Mouse (Mus musculus) splenic B cell, adult 2 months (primary cell): ENCODE measurements around the gene Spata13.
A peak's percentile ranks its signal among the peaks of the same experiment; 100 is the strongest.

Source experiments
- DNase-seq: peaks from one replicate; pipeline ENCODE4 v3.0.0-alpha.2; 2011; ENCODE audit warnings: low read depth, low spot score
- H3K27me3 ChIP-seq: 2 replicates; pipeline ENCODE4 v1.6.1; 2012; ENCODE audit warnings: mild to moderate bottlenecking, low read length, moderate library complexity, mixed read lengths; ENCODE audit not compliant: control insufficient read depth, poor library complexity, insufficient read depth, severe bottlenecking
- H3K36me3 ChIP-seq: 2 replicates; pipeline ENCODE4 v1.6.1; 2012; ENCODE audit warnings: mild to moderate bottlenecking, low read length, moderate library complexity, mixed read lengths; ENCODE audit not compliant: control insufficient read depth, poor library complexity, insufficient read depth, severe bottlenecking

Spata13 gene

GRCm38 (mm10) chr14:60770594-60770993 lies 136.8 kb downstream of the Spata13 start:
- H3K27me3 ChIP-seq = no peaks in the 10 kb centered on the region

GRCm38 (mm10) chr14:60771057-60771456 lies 137.3 kb downstream of the Spata13 start:
- no peaks in the 10 kb centered on the region for H3K27me3 ChIP-seq
- DNase-seq = peak; percentile 81
- no peaks in the 10 kb centered on the region for H3K36me3 ChIP-seq

More at GRCm38 (mm10) chr14:60770594-60770993, 136.8 kb downstream of the Spata13 start:
- DNase-seq = no peak
- H3K36me3 ChIP-seq = no peaks in the 10 kb centered on the region

DNA sequence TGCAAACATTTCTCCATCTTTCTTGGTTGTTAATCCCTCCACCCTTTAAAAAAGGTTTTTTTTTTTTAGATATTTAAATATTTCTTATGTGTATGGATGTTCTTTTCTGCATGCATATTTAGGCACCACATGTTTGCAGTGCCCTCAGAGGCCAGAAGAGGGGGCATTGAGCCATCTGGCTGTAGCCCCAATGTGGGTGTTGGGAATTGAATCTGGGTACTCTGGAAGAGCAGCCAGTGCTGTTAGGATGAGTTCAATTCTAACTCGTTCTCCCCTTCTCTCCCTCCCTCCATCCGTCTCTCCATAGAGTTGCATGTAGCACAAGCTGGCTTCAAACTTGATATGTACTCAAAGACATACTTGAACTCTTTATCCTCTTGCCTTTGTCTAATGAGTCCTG lies 139.7 kb downstream of the Spata13 start:
- H3K27me3 ChIP-seq = no peaks in the 10 kb centered on the region
- H3K36me3 ChIP-seq = no peaks in the 10 kb centered on the region
- peak; percentile 24 for DNase-seq

DNA sequence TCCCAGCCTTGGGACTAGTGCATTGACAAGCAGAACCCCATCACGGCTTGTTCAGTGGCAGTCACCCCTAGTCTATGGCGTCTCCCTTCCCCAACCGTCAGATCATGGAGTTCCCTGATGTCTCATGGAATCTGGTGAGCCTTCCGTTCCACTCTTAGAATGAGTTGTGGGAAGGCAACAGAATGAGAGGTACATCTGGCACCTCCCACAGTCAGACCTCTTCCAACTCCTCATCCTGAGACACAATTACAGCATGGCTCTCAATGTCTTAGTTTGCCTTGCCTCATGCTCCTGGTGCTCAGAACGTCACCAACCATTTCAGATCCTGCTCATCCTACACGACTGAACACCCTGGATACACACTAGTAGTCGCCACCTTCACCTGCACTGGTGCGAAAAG lies 142.7 kb downstream of the Spata13 start:
- no peaks in the 10 kb centered on the region for H3K27me3 ChIP-seq
- DNase-seq = no peak
- no peaks in the 10 kb centered on the region for H3K36me3 ChIP-seq

GRCm38 (mm10) chr14:60777485-60777919 lies 143.7 kb downstream of the Spata13 start:
- DNase-seq = no peak
- no peaks in the 10 kb centered on the region for H3K36me3 ChIP-seq

DNA sequence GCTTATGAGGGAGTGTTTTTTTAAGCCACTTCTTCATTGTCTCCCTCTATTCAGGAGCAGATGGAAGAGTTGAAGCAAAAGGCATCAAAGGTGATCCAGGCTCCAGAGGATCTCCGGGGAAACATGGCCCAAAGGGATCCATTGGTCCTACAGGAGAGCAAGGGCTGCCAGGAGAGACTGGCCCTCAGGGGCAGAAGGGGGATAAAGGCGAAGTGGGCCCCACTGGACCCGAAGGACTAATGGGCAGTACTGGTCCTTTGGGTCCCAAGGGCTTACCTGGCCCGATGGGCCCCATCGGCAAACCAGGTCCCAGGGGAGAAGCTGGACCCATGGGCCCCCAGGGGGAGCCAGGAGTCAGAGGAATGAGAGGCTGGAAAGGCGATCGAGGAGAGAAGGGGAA lies 145.4 kb downstream of the Spata13 start:
- Histone ChIP-seq H3K27me3 (no peaks in the 10 kb centered on the region), H3K36me3 (no peaks in the 10 kb centered on the region)
- DNase-seq = no peak

More at GRCm38 (mm10) chr14:60777485-60777919, 143.7 kb downstream of the Spata13 start:
- no peaks in the 10 kb centered on the region for H3K27me3 ChIP-seq

GRCm38 (mm10) chr14:60782121-60782656 lies 148.4 kb downstream of the Spata13 start:
- Histone ChIP-seq H3K36me3 (no peaks in the 10 kb centered on the region), H3K27me3 (no peaks in the 10 kb centered on the region)
- no peak for DNase-seq

DNA sequence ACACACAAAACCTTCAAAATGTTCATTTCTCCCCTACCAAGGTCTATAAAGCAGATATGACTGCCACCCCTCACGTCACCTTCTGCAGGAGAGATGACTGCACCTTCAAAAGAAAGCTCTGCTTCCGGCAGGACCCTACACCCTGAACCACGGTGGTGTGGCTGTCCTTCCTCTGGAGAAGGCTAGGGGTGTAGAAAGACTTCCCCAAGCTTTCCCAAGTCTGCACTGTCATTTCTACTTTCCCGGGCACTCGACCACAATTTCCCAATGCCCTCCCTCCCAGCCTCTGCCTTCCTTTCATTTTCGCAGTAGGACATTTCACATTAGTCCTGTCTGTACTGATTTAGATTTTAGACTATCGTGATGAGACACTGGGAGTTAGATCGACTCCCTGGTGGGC lies 149.4 kb downstream of the Spata13 start:
- no peaks in the 10 kb centered on the region for H3K36me3 ChIP-seq
- H3K27me3 ChIP-seq = no peaks in the 10 kb centered on the region
- no peak for DNase-seq

DNA sequence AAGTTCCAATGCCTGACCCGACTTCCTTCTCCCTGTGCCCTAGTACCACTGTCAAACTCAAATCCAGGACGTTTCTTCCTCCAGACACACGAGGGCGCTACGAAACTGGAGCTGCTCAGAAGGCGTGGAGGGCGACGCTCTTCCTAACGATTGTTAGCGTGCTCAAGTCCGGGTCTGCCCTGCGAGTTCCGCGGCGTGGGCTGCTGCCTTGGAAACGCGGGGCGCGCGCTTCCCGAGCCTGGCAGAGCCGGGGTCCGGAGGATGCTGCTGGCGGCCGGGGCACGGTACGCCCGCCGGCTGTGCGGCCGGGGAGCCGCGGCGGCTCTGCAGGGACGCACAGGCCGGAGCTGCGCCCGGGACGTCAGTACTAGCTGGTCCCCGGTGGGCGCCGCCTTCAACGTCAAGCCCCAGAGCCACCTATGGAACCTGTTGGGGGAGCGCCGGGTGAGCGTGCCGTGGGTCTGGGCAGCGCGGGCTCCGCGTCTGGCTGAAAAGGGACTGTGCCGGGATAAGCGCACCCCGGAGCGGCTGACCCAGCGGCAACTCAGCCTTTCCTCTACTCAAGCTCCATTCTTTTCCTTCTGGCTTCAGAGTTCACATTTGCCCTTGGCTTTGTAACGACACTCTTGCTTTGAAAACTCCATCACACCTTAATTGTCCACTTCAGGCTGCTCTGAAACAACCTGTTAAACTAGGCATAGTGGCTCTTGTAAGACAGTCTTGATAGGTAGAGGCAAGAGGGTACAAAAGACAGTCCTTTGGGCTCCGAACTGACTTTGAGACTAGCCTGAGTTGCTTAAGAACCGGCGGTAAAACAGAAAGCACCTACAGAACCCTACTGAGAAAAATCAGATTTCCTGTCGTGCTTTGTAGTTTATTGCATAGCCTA lies 150.9 kb downstream of the Spata13 start, which contains the start of gene Mipep:
TSS of gene Mipep (plus strand) at position 147 of the 889 bp plus-strand sequence.
- no peaks in the 10 kb centered on the region for H3K27me3 ChIP-seq
- DNase-seq = peak; percentile 92
- no peaks in the 10 kb centered on the region for H3K36me3 ChIP-seq

DNA sequence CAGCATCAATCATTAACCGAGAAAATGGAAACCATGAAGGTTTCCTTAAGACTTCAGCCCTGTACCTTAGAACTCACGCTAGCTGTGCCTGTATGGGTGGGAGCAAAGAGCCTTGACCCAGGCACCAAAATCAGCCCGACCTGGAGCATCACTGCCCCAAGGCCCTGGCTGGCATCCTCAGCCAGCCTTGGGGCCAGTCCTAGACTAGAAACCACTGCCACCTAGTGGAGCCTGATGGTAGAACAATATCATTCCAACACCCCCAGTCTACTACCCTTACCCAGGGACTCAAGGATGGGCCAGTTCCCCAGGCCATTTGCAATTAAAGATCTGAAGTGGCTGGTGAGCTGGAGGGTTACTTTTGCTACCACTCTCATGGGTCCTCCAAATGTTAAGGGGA lies 156.3 kb downstream of the Spata13 start:
- DNase-seq = peak; percentile 78
- peaks cover 2% of the 10 kb centered on the region for H3K36me3 ChIP-seq
- H3K27me3 ChIP-seq = no peaks in the 10 kb centered on the region

GRCm38 (mm10) chr14:60796600-60797322 lies 163.0 kb downstream of the Spata13 start:
- DNase-seq = no peak
- Histone ChIP-seq H3K36me3 (peaks cover 1% of the 10 kb centered on the region; the same call in 1 of the 2 replicates), H3K27me3 (no peaks in the 10 kb centered on the region)

- DNase-seq = no peak
- Histone ChIP-seq H3K36me3 (peaks cover 3% of the 10 kb centered on the region; the same call in 1 of the 2 replicates), H3K27me3 (no peaks in the 10 kb centered on the region)
These were observed 163.8 kb downstream of the Spata13 start for GRCm38 (mm10) chr14:60797596-60797995.

DNA sequence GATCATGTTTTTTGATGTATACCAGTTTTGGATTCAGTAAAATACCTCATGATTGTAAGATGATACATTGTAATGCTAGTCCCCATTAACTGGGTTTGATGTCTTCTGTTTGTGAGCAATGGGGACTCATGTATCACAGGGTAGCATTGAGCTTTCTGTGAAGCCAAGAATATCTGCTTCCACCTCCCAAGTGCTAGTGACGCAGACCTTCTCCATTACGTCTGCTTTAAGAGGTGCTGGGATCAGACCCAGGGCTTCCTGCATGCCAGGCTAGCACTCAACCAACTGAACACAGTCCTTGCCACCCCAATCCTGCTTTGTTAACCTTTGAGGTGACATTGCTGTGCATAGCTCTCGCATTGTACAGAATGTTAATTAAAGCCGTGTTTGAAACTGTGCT lies 164.9 kb downstream of the Spata13 start:
- DNase-seq = no peak
- peaks cover 3% of the 10 kb centered on the region; the same call in 1 of the 2 replicates for H3K36me3 ChIP-seq
- H3K27me3 ChIP-seq = no peaks in the 10 kb centered on the region

- DNase-seq = peak; percentile 71
- Histone ChIP-seq H3K36me3 (peaks cover 3% of the 10 kb centered on the region; the same call in 1 of the 2 replicates), H3K27me3 (no peaks in the 10 kb centered on the region)
These were observed 166.2 kb downstream of the Spata13 start for GRCm38 (mm10) chr14:60799762-60800728.
